Mouse (Mus musculus): Measurements from ENCODE around the gene Mthfd1.
"Not testable (repeated sequence)": the region's sequence is repeated elsewhere in the genome, so short reads cannot be mapped to it uniquely, and the experiment has no call there.

- not testable (repeated sequence) for TF ChIP-seq POLR2A (IDR thresholded peaks at IDR 0.05; ENCODE audit: control insufficient read depth in 1 of 2, insufficient read depth in 1 of 2, low read depth in 1 of 2, low read length in 2 of 2, poor library complexity in 1 of 2); BHLHE40 (IDR thresholded peaks at IDR 0.05; ENCODE audit: borderline replicate concordance, low read depth, low read length); USF1 (IDR thresholded peaks at IDR 0.05; ENCODE audit: low read depth, low read length); CTCF (IDR thresholded peaks at IDR 0.05 in 2 of 3, conservative IDR thresholded peaks at IDR 0.05 in 1 of 3; ENCODE audit: control insufficient read depth in 1 of 3, insufficient read depth in 1 of 3, low read depth in 2 of 3, low read length in 3 of 3, poor library complexity in 1 of 3, severe bottlenecking in 1 of 3)
These were observed 33.0 kb upstream of the Mthfd1 start for GRCm38 (mm10) chr12:76222104-76222503.

Measured in MEL (cell line).